Comparison of ENCODE assay signal across 8 mouse cellular contexts in the genomic region with DNA sequence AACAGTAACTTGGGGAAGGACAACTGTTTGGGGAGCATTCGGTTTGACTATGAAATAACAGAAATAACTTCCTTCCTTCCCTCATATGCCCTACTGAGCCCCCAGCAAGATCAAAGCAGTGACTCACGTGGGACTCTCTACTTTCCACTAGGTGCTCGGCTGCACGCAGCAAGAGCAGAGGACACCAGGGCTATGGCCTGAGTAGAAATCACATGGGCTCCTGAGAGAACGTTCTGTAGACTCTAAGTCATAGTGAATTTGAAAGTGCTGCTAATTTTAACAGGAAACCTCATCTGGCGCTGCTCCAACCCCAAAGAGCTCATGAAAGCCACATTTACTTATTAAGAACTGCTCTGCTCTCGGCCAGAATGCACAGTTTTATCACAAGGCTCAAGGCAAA. TPM values are rescaled to one million over a fixed set of nuclear protein-coding genes. Genes with fewer than 3 reads are reported as not detected.
DNase-seq lines count a peak whose midpoint lies in the region; ATAC-seq and TF ChIP-seq lines count a peak whose summit lies in the region.

No protein-coding gene starts in this region.

- no peaks in the 10 kb centered on the region for H3K27me3 ChIP-seq in embryonic facial prominence, embryonic 14.5 days (replicated peaks; ENCODE audit: control insufficient read depth, insufficient read depth, low read length)
- no peaks in the 10 kb centered on the region for H3K27me3 ChIP-seq in kidney, postnatal 0 days (ENCODE audit: insufficient read depth, low read length)

- 28% methylated on average over 7 of the region's 7 CpGs for WGBS in embryonic facial prominence, embryonic 14.5 days
- WGBS in kidney, postnatal 0 days, result 32% methylated on average over 7 of the region's 7 CpGs

- DNase-seq in right cerebral cortex, adult 2 months (ENCODE audit: low spot score in 2 of 2), result peak; percentile 47 to 56
- no peak for DNase-seq in right cerebral cortex, postnatal 36 days (ENCODE audit: low spot score in 2 of 2)
- DNase-seq in embryonic facial prominence, embryonic 14.5 days (ENCODE audit: low spot score), result peak; percentile 68
- DNase-seq in kidney, postnatal 0 days (ENCODE audit: low spot score), result peak; percentile 55
- DNase-seq in right cerebral cortex, postnatal 4 days, result peak; percentile 41
- no peak for DNase-seq in ovary, adult 18-20 months (ENCODE audit: low spot score)
- no peak for DNase-seq in layer of hippocampus, postnatal 14 days (ENCODE audit: low spot score in 2 of 2)
- DNase-seq in layer of hippocampus, adult 9-10 months (ENCODE audit: low spot score), result no peak

- H3K4me1 ChIP-seq in embryonic facial prominence, embryonic 14.5 days (ENCODE audit: control insufficient read depth, insufficient read depth, low read length), result peaks cover 18% of the 10 kb centered on the region
- peaks cover 4% of the 10 kb centered on the region; the same call in 1 of the 2 replicates for H3K4me1 ChIP-seq in kidney, postnatal 0 days (replicated peaks; ENCODE audit: insufficient read depth, low read length)

- no peak for ATAC-seq in embryonic facial prominence, embryonic 14.5 days (ENCODE audit: low read depth)
- ATAC-seq in kidney, postnatal 0 days (replicated peaks; ENCODE audit: low FRiP score, low read depth), result no peak

- no peaks in the 10 kb centered on the region for H3K36me3 ChIP-seq in embryonic facial prominence, embryonic 14.5 days (ENCODE audit: control insufficient read depth, insufficient read depth, low read length)
- no peaks in the 10 kb centered on the region for H3K36me3 ChIP-seq in kidney, postnatal 0 days (ENCODE audit: insufficient read depth, low read length)

- no peak overlapping the region for H3K9ac ChIP-seq in embryonic facial prominence, embryonic 14.5 days (ENCODE audit: low read depth, low read length)
- no peak overlapping the region for H3K9ac ChIP-seq in kidney, postnatal 0 days (ENCODE audit: low read depth, low read length)

- no peak overlapping the region for H3K4me2 ChIP-seq in embryonic facial prominence, embryonic 14.5 days (ENCODE audit: low read depth, low read length)
- H3K4me2 ChIP-seq in kidney, postnatal 0 days (ENCODE audit: low read length), result no peak overlapping the region

- H3K4me3 ChIP-seq in embryonic facial prominence, embryonic 14.5 days (ENCODE audit: low read depth, low read length), result no peak overlapping the region
- H3K4me3 ChIP-seq in kidney, postnatal 0 days (replicated peaks; ENCODE audit: low read depth, low read length), result no peak overlapping the region

- H3K9me3 ChIP-seq in embryonic facial prominence, embryonic 14.5 days (ENCODE audit: control insufficient read depth, low read length), result no peaks in the 10 kb centered on the region
- H3K9me3 ChIP-seq in kidney, postnatal 0 days (replicated peaks; ENCODE audit: low read length), result no peaks in the 10 kb centered on the region

- no peak for TF ChIP-seq CTCF in kidney, postnatal 0 days (IDR thresholded peaks at IDR 0.05; ENCODE audit: low read depth)

- no peak overlapping the region for H3K27ac ChIP-seq in embryonic facial prominence, embryonic 14.5 days (replicated peaks; ENCODE audit: low read depth, low read length)
- H3K27ac ChIP-seq in kidney, postnatal 0 days, result no peak overlapping the region; the same call in 1 of the 2 replicates

RNA-seq across cellular contexts. Expression of gene Pfkp, which starts 15.1 kb away (rescaled TPM):
- 27.7 and 28.6 TPM in 2 replicates for polyA plus RNA-seq in embryonic facial prominence, embryonic 14.5 days (2014; fragmentation: Nextera tagmentation; extraction: Ambion mirVana)
- polyA plus RNA-seq in kidney, postnatal 0 days (2015; fragmentation: Nextera tagmentation; extraction: Ambion mirVana), result 40.8 and 42.8 TPM in 2 replicates
- total RNA-seq in layer of hippocampus, postnatal 14 days (2021), result 100 to 1,000 TPM; 245 to 257 TPM

Comparison
In these comparisons a context has a peak if more than half of its experiments do, and no peak if none do; other contexts are left out.
1. DNase-seq: peak in right cerebral cortex, adult 2 months (2 of 2), embryonic facial prominence, embryonic 14.5 days (single experiment), kidney, postnatal 0 days (single experiment) and right cerebral cortex, postnatal 4 days (single experiment); none in right cerebral cortex, postnatal 36 days (0 of 2), ovary, adult 18-20 months (single experiment), layer of hippocampus, postnatal 14 days (0 of 2) and layer of hippocampus, adult 9-10 months (single experiment).